Mouse (Mus musculus): ENCODE measurements around the gene Orai2. TPM values are rescaled to one million over a fixed set of nuclear protein-coding genes. Genes with fewer than 3 reads are reported as not detected.

Orai2 gene
- total and polyA plus RNA-seq, 3 experiments, result 33.6 to 35.7 TPM; not detected in 1

GRCm38 (mm10) chr5:136198474-136199391, 28.2 kb upstream of the Orai2 start, which contains the start of gene Prkrip1 (continued):
- TF ChIP-seq POLR2A (IDR thresholded peaks at IDR 0.05; ENCODE audit: control insufficient read depth in 1 of 2, insufficient read depth in 1 of 2, low read depth in 1 of 2, low read length in 2 of 2, poor library complexity in 1 of 2) (peak; percentile 61 to 84), SIN3A (IDR thresholded peaks at IDR 0.05; ENCODE audit: low read length) (peak; percentile 93), ZC3H11A (IDR thresholded peaks at IDR 0.05; ENCODE audit: low read depth, low read length) (0 out of 2 replicates have a peak, but pooled peaks have one; percentile 12), MXI1 (IDR thresholded peaks at IDR 0.05; ENCODE audit: low read depth, low read length) (peak; percentile 85), TCF12 (IDR thresholded peaks at IDR 0.05; ENCODE audit: low read depth, low read length) (peak; percentile 47; the same call in 1 of the 2 replicates), TAL1 (IDR thresholded peaks at IDR 0.05; ENCODE audit: low read length) (no peak), CTCF (IDR thresholded peaks at IDR 0.05 in 2 of 3, conservative IDR thresholded peaks at IDR 0.05 in 1 of 3; ENCODE audit: control insufficient read depth in 1 of 3, insufficient read depth in 1 of 3, low read depth in 2 of 3, low read length in 3 of 3, poor library complexity in 1 of 3, severe bottlenecking in 1 of 3) (no peak), UBTF (IDR thresholded peaks at IDR 0.05; ENCODE audit: borderline replicate concordance, insufficient read depth, low read depth, low read length) (no peak), RAD21 (IDR thresholded peaks at IDR 0.05; ENCODE audit: low read depth, low read length) (no peak), NRF1 (IDR thresholded peaks at IDR 0.05; ENCODE audit: insufficient read depth, low read depth, low read length, poor library complexity, severe bottlenecking) (peak; percentile 94), POLR2AphosphoS5 (IDR thresholded peaks at IDR 0.05; ENCODE audit: borderline replicate concordance, low read depth, low read length) (no peak), JUND (IDR thresholded peaks at IDR 0.05; ENCODE audit: low read depth, low read length) (no peak), KAT2A (conservative IDR thresholded peaks at IDR 0.05; ENCODE audit: low read depth, low read length) (peak; percentile 77), HCFC1 (IDR thresholded peaks at IDR 0.05; ENCODE audit: low read depth, low read length) (peak; percentile 94), SMC3 (IDR thresholded peaks at IDR 0.05; ENCODE audit: low read depth, low read length) (no peak)

GRCm38 (mm10) chr5:136191870-136192269, 21.4 kb upstream of the Orai2 start:
- peak; percentile 23 for DNase-seq (ENCODE audit: low read depth, low spot score)
- Histone ChIP-seq H3K9ac (ENCODE audit: control insufficient read depth, low read depth, low read length, poor library complexity, severe bottlenecking) (no peak overlapping the region), H3K4me3 (ENCODE audit: control insufficient read depth in 1 of 2, insufficient read depth in 1 of 2, low read depth in 2 of 2, low read length in 2 of 2) (no peak overlapping the region), H3K9me3 (replicated peaks; ENCODE audit: insufficient read depth, low read length) (no peaks in the 10 kb centered on the region), H3K4me1 (ENCODE audit: control insufficient read depth in 1 of 2, insufficient read depth in 2 of 2, low read length in 2 of 2) (peaks cover 0 to 2% of the 10 kb centered on the region in 2 experiments; a peak in 2 of 4 replicates), H3K79me2 (ENCODE audit: control insufficient read depth, insufficient read depth, low read length, poor library complexity) (peaks cover 2% of the 10 kb centered on the region; the same call in 1 of the 2 replicates), H3K36me3 (ENCODE audit: control insufficient read depth in 1 of 2, insufficient read depth in 2 of 2, low read length in 2 of 2) (peaks cover 2 to 27% of the 10 kb centered on the region in 2 experiments; a peak in 3 of 4 replicates), H3K27ac (ENCODE audit: control insufficient read depth, low read depth, low read length) (no peak overlapping the region), H3K27me3 (ENCODE audit: control insufficient read depth in 1 of 2, insufficient read depth in 2 of 2, low read length in 2 of 2) (no peaks in the 10 kb centered on the region)
- TF ChIP-seq CTCF (IDR thresholded peaks at IDR 0.05 in 2 of 3, conservative IDR thresholded peaks at IDR 0.05 in 1 of 3; ENCODE audit: control insufficient read depth in 1 of 3, insufficient read depth in 1 of 3, low read depth in 2 of 3, low read length in 3 of 3, poor library complexity in 1 of 3, severe bottlenecking in 1 of 3) (peak in 2 of 3 experiments; percentile 41 to 46; a peak in 5 of 6 replicates), MYC (IDR thresholded peaks at IDR 0.05; ENCODE audit: low read depth, low read length) (no peak)

Data from MEL (cell line).